Mouse (Mus musculus) ES-CJ7 (cell line): ENCODE data around the gene Pla2g4f.
A peak's percentile ranks its signal among the peaks of the same experiment; 100 is the strongest.

Experiments used
- DNase-seq: peaks from one replicate; pipeline ENCODE4 v3.0.0; 2011; ENCODE audit warnings: low read depth, low spot score

Gene Pla2g4f

DNA sequence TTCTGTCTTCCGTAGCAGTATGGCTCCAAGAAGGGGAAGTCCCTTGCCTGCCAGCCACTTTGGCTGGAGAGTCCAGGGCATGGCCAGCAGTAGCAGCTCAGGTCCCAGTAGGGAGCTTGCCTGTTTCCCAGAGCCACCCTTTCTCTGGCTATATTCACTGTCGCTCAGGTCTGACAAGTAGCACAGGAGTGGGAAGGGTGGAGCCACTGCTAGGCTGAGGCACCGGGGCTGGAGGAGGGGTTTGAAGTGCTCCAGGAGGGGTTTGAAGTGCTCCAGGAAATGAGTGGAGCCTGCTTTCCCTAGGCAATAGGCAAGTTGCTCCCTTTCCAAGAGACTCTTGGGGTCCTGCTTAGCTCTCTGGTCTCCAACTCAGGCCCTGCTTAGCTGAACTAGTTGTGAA is at the start of gene Pla2g4f:
TSS of gene Pla2g4f (minus strand) at position 190 of the 400 bp plus-strand sequence.
- DNase-seq, result peak; percentile 23

DNA sequence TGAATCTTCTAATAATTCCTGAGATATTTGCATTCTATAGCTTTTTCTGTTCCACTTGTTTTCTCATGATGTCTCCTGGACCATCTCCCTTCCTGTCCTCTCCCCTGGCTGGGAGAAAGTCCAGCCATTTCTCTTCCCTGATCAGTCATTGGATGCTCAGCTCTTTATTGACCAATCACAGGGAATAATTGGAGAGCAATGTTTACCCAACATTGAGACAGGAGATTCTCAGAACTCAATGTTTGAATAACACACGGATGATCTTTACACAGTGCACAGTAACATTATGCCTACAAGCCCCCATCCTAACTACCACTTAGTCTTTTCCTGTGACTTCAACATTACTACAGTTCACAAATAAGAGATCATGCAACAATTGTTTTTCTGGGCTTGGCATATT is 46.5 kb upstream of the Pla2g4f start:
- DNase-seq, result no peak

DNA sequence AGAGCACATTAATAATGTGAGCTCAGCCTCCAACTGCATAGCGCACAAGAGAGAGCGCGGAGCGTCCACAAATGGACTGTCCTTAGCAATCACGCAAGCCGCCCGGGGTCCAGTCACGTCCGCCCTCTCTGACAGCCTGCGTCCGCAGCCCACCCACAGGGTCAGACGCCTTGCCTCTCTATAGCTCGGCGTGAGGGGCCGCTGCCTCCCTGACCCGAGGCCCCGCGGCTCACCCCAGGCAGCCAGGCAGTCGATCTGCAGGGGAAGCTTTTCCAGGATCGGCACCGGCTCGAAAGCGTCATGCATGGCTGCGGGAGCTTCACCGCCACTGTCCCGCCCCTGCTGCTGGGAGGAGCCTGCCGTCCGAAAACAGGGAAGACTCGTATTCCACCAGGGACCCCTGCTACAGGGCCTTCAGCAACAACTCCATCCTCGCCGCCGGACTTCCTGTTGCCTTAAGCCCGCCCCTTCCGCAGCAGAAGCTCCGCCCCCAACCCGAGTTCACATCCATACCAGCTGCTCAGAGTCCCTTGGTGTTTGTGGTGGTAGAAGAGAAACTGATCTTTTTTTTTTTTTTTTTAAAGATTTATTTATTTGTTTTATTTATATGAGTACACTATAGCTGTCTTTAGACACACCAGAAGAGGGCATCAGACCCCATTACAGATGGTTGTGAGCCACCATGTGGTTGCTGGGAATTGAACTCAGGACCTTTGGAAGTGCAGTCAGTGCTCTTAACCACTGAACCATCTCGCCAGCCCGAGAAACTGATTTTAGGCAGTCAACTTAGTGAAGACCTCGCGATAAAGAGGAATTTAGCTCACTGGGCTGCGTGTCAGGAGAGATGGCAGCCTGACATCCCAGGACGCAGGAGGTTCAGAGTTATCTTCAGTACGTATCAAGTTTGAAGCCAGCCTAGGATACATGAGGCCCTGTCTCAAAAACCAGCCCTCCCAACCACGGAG is 39.0 kb upstream of the Pla2g4f start, which contains the start of gene Vps39:
TSS of gene Vps39 (minus strand) at position 456 of the 965 bp plus-strand sequence.
- DNase-seq, result peak; percentile 95

DNA sequence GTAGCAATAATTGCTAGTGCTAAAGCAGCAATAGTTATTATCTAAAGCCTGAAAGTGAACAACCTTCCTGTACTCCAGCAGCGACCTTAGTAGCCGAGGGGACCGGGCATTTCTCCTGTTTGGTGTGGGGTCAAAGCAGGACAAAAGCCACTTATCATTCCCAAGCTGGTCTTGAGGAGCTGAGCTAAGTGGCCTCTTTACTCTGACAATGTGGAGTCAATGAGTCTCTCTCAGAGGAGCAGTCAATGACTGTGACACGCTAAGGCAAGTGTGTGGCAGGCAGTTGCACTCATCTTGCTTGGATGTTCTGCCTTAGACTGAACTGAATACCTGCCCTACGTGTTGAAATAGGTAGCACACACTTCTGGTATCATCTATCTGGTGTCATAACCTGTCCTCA is 37.4 kb upstream of the Pla2g4f start:
- DNase-seq, result no peak

DNA sequence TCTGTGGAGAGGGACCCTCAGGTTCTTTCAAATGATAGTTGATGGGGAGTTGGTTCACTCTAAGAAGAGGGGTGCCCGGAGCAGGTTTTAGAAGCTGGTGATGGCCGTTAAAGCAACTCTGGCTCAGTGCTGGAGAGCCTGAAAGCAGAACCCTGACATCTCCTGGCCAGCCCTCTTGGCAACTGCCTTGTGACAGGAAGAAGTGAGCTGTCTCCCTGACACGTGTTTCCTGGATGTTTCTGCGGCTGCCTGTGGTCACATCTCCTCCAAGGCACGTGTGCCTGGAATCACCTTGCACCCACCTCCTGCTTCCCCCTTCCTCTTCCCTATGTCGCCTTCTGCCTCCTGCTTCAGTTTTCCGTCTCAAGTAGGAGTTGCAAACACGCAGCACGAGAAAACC is 34.2 kb upstream of the Pla2g4f start:
- DNase-seq, result no peak

DNA sequence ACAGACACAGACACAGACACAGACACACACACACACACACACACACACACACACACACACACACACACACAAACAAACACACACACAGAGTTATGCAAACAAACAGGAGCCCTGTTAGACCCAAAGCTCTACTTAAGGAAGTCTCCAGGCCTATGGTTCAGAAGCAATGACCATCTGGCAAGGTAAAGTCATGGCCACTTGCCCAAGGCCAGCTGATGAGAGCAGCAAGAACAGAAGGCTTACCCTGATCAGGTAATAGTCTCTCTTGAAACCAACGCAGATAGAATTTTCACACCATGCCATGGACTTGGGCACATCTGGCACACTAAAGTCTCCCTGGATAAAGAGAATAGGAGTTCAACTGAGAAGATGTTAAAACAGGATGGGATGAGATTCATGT is 27.8 kb upstream of the Pla2g4f start:
- DNase-seq, result no peak

DNA sequence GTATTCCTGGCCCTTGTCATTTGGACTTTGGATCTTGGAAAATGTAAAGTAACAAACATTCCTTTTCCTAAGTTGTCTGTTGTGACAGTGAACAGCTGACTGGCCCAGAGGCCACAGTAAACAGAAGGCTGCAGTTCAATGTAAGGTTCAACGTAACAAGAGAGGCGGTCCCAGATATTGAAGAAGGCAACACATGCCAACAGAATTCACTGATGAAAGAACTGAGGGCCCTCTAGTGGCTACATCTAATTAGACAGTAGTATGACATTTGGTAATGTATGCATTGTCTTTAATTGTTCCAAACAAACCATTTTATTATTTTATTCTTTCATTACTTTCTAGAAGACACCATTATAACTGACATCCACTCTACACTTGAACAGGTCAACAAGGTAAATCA is 23.9 kb upstream of the Pla2g4f start:
- DNase-seq, result no peak

DNA sequence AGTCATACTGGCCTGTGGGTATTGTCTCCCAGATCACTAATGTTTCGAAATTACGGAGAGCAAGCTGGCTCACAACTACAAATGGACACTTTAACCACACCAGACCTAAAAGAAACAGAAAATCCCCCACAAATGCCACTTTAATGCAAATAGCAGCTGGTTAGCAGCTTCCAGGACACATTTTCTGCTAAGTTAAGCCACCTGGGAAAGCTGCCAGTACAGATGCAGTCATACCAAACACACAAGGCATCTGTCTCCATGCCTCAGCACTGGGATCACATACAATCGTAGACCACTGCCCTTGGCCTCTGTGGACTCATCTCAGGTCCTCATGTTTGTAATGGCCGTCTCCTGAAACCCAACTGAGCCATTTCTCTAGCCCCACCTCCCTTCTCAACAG is 17.6 kb upstream of the Pla2g4f start:
- no peak for DNase-seq

DNA sequence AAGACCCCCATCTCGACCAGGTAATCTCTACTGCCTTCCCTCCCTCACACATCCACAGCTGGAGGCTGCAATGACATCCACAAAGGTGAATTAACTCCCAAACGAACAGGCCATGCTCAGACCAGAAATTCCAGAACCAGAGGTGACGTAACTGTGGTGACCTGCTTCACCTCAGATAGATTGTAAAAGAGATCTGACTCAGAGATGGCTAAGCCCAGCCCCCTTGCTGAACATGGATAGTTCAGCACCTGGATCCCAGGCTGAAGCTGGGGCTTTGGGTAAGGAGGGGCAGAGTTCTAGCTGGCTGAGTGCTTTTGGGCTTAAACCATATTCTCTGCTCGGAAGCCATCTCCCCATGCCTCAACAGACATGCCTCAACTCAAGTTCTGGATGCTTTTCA is 1.1 kb upstream of the Pla2g4f start:
- DNase-seq, result no peak

DNA sequence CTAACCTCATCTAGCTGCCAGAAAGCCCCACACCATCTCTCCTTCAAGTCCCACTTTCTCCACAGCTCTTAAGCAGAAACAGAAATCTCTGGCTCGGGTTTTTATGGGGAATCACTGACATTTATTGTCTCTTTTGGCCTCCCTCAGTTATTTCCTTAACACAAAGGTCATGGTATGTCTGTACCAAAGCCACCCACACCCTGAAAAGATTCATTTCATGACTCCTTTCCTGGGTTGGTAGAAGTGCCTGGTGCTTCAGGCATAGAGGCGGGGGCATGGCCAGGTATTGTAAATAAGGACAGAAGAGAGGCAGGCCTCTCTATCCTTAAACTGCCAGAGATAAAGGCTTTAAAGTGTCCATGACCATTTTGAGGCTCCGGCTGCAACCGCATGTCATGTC is 522 bp upstream of the Pla2g4f start:
- no peak for DNase-seq

DNA sequence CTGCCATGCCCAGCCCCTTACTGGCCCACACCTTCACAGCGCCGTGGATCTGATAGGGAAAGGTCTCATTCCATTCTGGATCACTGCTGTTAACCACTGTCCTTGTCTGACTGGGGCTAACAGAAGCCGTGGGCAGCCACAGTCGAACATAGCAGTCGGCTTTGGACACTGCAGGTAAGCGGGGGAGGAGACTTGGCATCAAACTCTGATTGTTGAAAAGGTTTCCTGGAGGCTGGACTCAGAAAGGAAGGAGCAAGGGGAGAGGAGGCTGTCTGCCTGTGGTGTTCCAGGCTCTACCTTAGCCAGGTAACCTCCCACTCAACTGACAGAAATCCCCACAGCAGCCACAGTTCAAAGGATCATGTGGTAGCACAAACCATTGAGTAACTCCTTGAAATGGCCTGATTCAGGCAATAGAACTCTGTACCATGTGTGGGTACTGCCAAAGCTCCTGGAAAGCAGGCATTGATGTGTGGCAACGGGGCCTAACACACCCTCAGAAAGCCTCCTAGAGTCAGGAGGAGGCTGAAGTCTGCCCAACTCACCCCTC is 1.6 kb downstream of the Pla2g4f start:
- DNase-seq, result no peak

DNA sequence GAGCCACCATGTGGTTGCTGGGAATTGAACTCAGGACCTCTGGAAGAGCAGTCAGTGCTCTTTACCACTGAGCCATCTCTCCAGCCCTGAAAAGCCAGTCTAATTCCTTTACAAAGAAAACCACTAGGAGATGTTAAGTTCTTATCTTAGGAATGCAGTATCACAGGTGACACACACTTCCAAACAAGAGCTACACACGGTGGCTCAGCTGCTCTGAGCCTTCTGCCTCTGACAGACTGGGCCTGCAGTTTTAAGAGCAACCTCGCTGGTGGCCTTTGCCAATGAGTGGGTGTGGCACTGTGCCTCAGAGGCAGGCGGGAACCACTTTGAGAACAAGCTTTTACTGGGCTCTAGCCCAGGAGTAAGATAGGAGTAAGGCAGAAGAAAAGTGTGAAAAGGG is 9.9 kb downstream of the Pla2g4f start:
- DNase-seq, result no peak

DNA sequence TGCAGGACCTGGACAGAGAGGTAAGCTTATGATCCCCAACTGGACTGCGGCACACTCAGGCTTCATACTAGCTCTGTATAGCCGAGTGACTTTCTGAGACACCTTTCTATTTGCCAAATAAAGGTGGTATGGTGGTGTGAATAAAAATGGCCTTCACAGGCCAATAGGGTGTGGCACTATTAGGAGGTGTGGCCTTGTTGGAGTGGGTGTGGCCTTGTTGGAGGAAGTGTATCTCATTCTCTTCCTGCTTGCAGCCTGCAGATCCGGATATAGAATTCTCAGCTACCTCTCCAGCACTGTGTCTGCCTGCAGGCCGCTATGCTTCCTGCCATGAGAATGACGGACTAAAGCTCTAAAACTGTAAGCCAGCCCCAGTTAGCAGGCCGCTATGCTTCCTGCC is 12.9 kb downstream of the Pla2g4f start:
- no peak for DNase-seq

DNA sequence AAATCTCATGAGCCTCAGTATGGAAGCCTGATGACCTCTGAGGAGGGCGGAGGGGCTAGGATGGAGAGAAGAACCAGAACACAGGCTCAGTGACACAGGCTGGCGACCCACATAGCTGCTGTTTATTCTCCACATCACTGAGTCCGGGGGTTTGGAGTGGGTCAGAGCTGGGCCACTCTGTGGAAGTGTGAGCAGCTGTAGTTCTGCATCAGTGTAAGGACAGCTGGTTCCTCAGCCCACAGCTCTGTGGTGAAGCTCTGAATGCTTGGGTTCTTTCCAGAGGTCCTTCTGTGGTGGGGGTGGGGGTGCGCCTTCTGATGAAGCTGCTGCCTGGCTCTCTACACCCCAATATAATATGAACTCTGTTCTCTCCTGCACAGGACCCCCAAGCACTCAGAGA is 14.1 kb downstream of the Pla2g4f start:
- no peak for DNase-seq

DNA sequence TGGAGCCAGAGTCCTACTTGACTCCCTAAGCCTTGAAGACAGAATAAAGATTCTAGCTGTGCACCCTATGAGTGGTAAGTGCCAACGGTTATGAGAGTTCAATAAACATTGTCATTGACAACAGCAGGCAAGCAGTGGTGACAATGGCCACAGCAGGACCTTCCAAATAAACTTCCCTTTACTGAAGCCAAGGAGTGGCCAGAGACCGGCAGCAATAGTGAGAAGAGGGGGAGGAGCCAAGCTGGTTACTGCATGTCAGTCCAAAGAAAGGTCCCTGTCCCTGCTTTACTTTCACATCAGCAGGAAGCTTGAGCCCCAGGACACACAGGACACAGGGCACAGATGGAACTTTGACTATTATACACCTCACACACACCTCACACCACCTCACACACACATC is 17.8 kb downstream of the Pla2g4f start:
- DNase-seq, result no peak

DNA sequence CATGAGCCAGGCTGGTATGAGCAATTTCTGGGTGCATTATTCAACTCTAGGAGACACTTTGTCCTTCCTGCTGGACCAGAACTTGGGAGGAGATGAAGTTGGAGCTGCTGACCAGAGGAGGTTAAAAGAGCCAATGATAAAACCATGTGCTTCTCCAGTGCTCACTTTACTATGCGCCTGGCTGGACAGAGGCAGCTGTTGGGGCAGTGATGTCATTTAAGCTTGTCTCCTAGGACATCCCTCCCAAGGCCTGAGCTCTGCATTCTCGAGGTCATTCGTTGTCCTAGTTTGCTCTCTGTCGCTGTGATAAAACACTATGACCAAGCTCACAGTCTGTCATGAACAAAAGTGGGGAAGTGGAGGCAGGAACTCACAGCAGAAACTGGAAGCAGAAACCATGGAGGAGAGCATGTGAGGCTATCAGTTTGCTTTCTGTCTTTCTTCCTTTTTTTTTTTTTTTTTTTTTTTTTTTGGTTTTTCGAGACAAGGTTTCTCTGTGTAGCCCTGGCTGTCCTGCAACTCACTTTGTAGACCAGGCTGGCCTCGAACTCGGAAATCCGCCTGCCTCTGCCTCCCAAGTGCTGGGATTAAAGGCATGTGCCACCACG is 22.4 kb downstream of the Pla2g4f start:
- DNase-seq, result no peak

DNA sequence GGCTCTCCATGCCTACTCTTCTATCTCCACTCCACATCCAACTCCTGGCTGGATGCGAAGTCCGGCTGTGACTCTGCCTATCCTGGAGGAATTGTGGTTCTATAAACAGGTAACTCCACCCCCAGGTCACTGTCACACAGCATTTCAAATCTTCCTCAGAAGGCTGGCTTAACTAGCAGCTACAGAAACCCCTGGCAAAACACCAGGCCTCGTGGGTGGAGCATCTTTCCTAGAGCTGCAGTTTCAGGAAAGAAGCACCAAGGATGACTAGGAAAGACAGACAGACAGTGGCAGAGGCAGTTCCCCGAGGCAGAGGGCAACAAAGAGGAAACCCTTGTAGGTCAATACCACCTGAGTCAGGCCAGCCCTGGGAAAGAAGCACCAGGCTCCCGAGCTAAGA is 25.0 kb downstream of the Pla2g4f start, which contains the start of gene Pla2g4d:
TSS of gene Pla2g4d (minus strand) at position 203 of the 400 bp plus-strand sequence.
- no peak for DNase-seq

DNA sequence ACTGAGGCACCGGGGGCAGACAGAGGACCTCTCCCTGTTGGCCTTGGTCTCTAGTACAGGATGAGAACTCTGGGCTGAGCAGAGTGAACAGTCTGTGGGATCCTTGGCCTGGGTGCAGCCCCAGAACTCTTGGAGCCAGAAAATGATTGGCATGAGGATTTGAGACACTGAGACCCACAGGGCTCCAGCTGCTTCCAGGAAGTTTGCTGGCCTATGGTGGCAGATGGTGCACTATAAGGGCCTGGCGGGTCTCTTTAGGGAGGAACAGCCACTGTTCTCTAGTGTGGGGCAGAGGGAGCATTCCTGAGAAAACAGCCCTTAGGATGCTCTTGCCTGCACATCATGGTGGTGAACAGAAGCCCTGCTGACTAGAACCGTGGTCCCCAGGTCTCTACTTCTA is 25.6 kb downstream of the Pla2g4f start:
- no peak for DNase-seq

DNA sequence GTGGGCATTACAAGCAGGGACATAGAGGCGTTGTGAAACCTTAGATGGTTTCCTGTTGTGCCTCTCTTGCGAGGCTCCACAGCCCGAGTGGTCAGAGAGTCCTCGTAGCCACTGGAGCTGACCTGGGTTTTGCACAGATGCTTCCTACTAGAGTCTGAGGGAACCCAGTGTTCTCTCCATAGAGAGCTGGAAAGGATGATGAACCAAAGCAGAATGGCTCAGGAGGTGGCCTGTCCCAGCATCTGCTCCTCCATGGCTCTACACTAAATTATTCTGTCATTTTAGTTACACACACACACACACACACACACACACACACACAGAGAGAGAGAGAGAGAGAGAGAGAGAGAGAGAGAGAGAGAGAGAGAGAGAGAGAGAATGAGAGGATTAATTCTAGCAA is 28.3 kb downstream of the Pla2g4f start:
- DNase-seq, result no peak

DNA sequence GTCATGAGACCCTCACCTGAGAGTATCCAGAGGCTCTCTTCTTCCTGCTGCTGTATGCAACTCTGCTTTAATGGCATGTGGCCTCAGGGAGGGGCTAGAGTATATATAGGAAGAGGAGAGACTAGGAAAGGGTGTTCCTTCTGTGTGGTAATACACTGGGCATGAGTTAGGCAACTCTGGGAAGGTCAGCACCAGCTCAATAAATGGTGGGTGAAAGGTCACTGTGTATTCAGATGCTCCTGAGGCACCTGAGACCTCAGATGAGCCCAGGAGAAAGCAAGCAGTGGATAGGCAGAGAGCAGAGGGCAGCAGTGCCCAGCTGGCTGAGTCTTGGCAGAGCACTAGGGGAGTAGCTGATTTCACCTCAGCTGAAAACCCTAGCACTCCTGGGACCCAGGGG is 29.3 kb downstream of the Pla2g4f start:
- DNase-seq, result no peak

DNA sequence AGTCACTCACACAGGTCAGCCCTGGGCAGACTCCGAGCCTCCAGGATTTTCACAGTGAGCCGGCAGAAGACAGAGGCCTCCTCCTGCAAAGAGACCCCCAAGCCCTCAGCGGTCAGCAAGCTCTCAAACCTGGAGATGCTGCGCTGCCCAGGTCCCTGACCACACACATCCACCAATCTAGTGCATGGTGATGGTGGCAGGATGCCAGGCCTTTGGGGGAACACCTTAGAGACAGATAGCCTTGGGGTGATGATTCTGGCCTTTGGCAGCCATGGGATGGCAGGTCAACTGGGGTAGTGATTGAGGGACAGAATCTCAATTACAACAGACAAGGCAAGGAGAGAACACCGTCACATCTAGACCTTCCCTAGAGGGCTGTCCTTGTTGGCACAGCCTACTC is 29.9 kb downstream of the Pla2g4f start:
- no peak for DNase-seq

DNA sequence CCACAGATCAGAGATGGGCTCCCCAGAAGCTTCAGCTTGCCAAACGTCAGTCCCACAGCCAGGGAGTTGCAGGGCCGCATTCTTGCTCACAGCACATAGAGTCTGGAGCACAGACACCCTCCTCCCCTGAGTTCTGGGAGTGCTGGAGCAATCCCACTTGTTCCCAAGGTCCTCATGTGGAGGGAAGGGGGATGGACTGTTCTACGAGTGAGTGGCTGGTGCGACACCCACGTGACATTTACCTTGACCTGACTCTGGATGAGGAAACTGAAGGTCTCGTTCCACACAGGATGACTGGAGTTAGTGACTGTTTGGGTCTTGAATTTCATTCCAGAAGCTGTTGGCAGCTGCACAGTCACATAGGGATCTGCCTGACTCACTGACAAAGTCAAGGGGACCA is 30.4 kb downstream of the Pla2g4f start:
- DNase-seq, result no peak

DNA sequence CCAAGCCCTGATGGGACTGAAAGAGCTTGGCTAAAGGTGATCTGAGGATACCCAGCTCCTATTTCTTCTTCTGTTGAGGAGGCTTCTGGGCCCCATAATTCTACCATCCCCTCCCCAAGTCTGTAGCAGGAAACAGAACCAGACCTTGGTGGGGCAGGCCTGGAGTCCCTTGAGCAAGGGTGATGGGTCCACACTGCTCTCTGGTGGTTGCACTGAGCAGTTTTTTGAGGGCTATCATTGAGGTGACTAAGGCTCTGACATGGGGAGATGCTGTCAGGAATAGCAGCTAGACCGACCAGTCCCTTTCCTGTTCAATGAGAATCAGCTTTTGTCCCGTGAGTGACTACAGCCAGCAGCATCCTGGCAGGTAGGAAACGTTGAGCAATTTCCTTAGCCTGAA is 32.7 kb downstream of the Pla2g4f start:
- peak; percentile 39 for DNase-seq
